Mouse (Mus musculus) lung, embryonic 15.5 days (tissue): ENCODE measurements at regions not wholly inside any gene's neighbourhood (a gene's known extent, or its start where the extent isn't known, plus 50 kb on each side); places are given as distances from the start of the nearest gene placed in this dataset.

Source experiments
- ATAC-seq: fragments of 200-750 bp; cut with Nextera tagmentation; 2 replicates; pipeline ENCODE4 v1.8.0; 2017; ENCODE audit warnings: moderate number of reproducible peaks, borderline replicate concordance; ENCODE audit not compliant: low FRiP score, low TSS enrichment; ENCODE audit errors: extremely low read depth
- H3K27ac ChIP-seq: fragments of 300-500 bp; sonication (generic); 2 replicates; pipeline ENCODE4 v1.5.1; 2015; ENCODE audit warnings: moderate library complexity, mild to moderate bottlenecking, inconsistent platforms
- H3K27me3 ChIP-seq: fragments of 300-500 bp; sonication (generic); 2 replicates; pipeline ENCODE4 v1.6.1; 2015; ENCODE audit warnings: inconsistent platforms
- H3K36me3 ChIP-seq: fragments of 300-500 bp; sonication (generic); 2 replicates; pipeline ENCODE4 v1.6.1; 2015; ENCODE audit warnings: inconsistent platforms
- H3K4me1 ChIP-seq: fragments of 300-500 bp; sonication (generic); 2 replicates; pipeline ENCODE4 v1.6.1; 2015; ENCODE audit warnings: inconsistent platforms
- H3K4me2 ChIP-seq: fragments of 300-500 bp; sonication (generic); 2 replicates; pipeline ENCODE4 v1.6.1; 2015; ENCODE audit warnings: inconsistent platforms, mild to moderate bottlenecking, moderate library complexity
- H3K4me3 ChIP-seq: fragments of 300-500 bp; sonication (generic); 2 replicates; pipeline ENCODE4 v1.5.1; 2015; ENCODE audit warnings: mild to moderate bottlenecking, inconsistent platforms
- H3K9ac ChIP-seq: fragments of 300-500 bp; sonication (generic); 2 replicates; pipeline ENCODE4 v1.6.1; 2015; ENCODE audit warnings: inconsistent platforms
- H3K9me3 ChIP-seq: fragments of 300-500 bp; sonication (generic); 2 replicates; pipeline ENCODE4 v1.6.1; 2016; ENCODE audit warnings: inconsistent platforms
- WGBS: fragments of 180-500 bp; shearing (Covaris S2); methylation state at CpG from one replicate; pipeline ENCODE4 v1.1.7; 2015; 5-methylcytosine and 5-hydroxymethylcytosine counted together

- no peak overlapping the region for H3K27ac ChIP-seq
- WGBS, result 61% methylated on average over 2 of the region's 2 CpGs
- H3K4me2 ChIP-seq, result no peak overlapping the region
- H3K9me3 ChIP-seq, result no peaks in the 10 kb centered on the region
- no peaks in the 10 kb centered on the region for H3K36me3 ChIP-seq
- H3K27me3 ChIP-seq, result no peaks in the 10 kb centered on the region
- H3K4me3 ChIP-seq, result no peak overlapping the region
- ATAC-seq, result no peak
- no peaks in the 10 kb centered on the region for H3K4me1 ChIP-seq
- H3K9ac ChIP-seq, result no peak overlapping the region
Measured at GRCm38 (mm10) chr6:7494299-7494698, 60.4 kb upstream of the Tac1 start.

DNA sequence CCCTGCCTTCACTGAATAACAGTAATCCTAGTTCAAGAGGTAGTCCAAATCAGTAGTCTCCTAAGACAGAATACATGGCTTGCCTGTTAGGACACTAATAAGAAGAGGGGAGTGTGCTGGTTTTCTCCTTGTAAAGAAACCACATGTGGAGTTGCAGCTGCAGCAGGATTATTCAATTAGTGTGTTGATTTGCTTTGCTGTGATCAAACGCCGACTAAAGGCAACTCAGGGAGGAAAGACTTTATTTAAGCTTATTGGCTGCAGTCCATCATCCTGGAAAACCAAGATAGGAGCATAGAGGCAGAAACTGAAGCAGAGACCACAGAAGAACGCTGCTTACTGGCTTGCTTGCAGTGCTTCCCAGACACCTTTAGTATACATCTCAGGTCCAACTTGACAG, 57.9 kb upstream of the Tac1 start:
- H3K4me1 ChIP-seq, result no peaks in the 10 kb centered on the region
- H3K9ac ChIP-seq, result no peak overlapping the region
- no peak for ATAC-seq
- 42% methylated on average over 3 of the region's 3 CpGs for WGBS
- H3K27me3 ChIP-seq, result no peaks in the 10 kb centered on the region
- H3K36me3 ChIP-seq, result no peaks in the 10 kb centered on the region
- no peak overlapping the region for H3K4me2 ChIP-seq
- no peak overlapping the region for H3K4me3 ChIP-seq
- no peak overlapping the region for H3K27ac ChIP-seq
- H3K9me3 ChIP-seq, result no peaks in the 10 kb centered on the region
